Mouse (Mus musculus) G1E (cell line): Measurements from ENCODE around the gene Gnb1l.

Source experiments
- POLR2AphosphoS5 ChIP-seq: IDR thresholded peaks from 2 replicates; pipeline ENCODE4 v1.6.1; 2012; ENCODE audit warnings: low read depth, low read length, inconsistent platforms; ENCODE audit not compliant: insufficient replicate concordance
- TAL1 ChIP-seq: conservative IDR thresholded peaks from 2 replicates; pipeline ENCODE4 v1.6.1; 2012; ENCODE audit warnings: low read depth, low read length, inconsistent platforms, mixed read lengths

- TF ChIP-seq TAL1: no peak
- TF ChIP-seq POLR2AphosphoS5: no peak
Measured at GRCm38 (mm10) chr16:18498996-18499395, 483 bp downstream of the Gnb1l start.
